Mouse (Mus musculus) yolk sac, embryonic 10.5 days (tissue): Measurements from ENCODE around the gene Ica1.

ENCODE experiments used
- DNase-seq: peaks from one replicate; pipeline ENCODE4 v3.0.0-alpha.2; 2017; ENCODE audit warnings: low spot score

The Ica1 gene

GRCm38 (mm10) chr6:8644703-8645102 is 133.6 kb downstream of the Ica1 start:
- DNase-seq, result no peak

- no peak for DNase-seq
Observed at GRCm38 (mm10) chr6:8640863-8641262, 137.4 kb downstream of the Ica1 start.

- no peak for DNase-seq
Observed at GRCm38 (mm10) chr6:8639526-8639925, 138.8 kb downstream of the Ica1 start.

GRCm38 (mm10) chr6:8638899-8639298 is 139.4 kb downstream of the Ica1 start:
- DNase-seq, result no peak

- DNase-seq, result no peak
Observed at GRCm38 (mm10) chr6:8638122-8638521, 140.2 kb downstream of the Ica1 start.

GRCm38 (mm10) chr6:8632701-8633100 is 145.6 kb downstream of the Ica1 start:
- DNase-seq, result no peak

- no peak for DNase-seq
Observed at GRCm38 (mm10) chr6:8631986-8632632, 146.2 kb downstream of the Ica1 start.

- no peak for DNase-seq
Observed at GRCm38 (mm10) chr6:8631362-8631761, 146.9 kb downstream of the Ica1 start.

- DNase-seq, result no peak
Observed at GRCm38 (mm10) chr6:8630531-8630930, 147.8 kb downstream of the Ica1 start.

GRCm38 (mm10) chr6:8628715-8629267 is 149.5 kb downstream of the Ica1 start:
- no peak for DNase-seq

- DNase-seq, result no peak
Observed at GRCm38 (mm10) chr6:8628226-8628625, 150.1 kb downstream of the Ica1 start.

GRCm38 (mm10) chr6:8623045-8623444 is 155.2 kb downstream of the Ica1 start:
- DNase-seq, result no peak

- no peak for DNase-seq
Observed at GRCm38 (mm10) chr6:8619582-8620350, 158.5 kb downstream of the Ica1 start.

- DNase-seq, result no peak
Observed at GRCm38 (mm10) chr6:8617369-8617768, 160.9 kb downstream of the Ica1 start.

- DNase-seq, result no peak
Observed at GRCm38 (mm10) chr6:8591665-8592064, 186.6 kb downstream of the Ica1 start.

- no peak for DNase-seq
Observed at GRCm38 (mm10) chr6:8583892-8584291, 194.4 kb downstream of the Ica1 start.

GRCm38 (mm10) chr6:8582377-8582776 is 195.9 kb downstream of the Ica1 start:
- no peak for DNase-seq
